Mouse (Mus musculus) olfactory bulb, adult 2 months (tissue): Measurements from ENCODE around the gene Cpm. TPM values are rescaled to one million over a fixed set of nuclear protein-coding genes. Genes with fewer than 3 reads are reported as not detected.

Experiments used
- H3K27ac ChIP-seq: fragments of 200-500 bp; 2 replicates; pipeline ENCODE4 v1.5.1; 2012; ENCODE audit warnings: low read depth, low read length; ENCODE audit not compliant: insufficient read depth
- H3K4me1 ChIP-seq: fragments of 200-500 bp; 2 replicates; pipeline ENCODE4 v1.6.1; 2012; ENCODE audit warnings: low read length; ENCODE audit not compliant: control insufficient read depth, insufficient read depth
- H3K4me3 ChIP-seq: fragments of 200-500 bp; 2 replicates; pipeline ENCODE4 v1.5.1; 2012; ENCODE audit warnings: mild to moderate bottlenecking, low read depth, low read length, moderate library complexity; ENCODE audit not compliant: insufficient read depth
- CTCF ChIP-seq: fragments of 200-500 bp; IDR thresholded peaks from 2 replicates; pipeline ENCODE4 v1.5.1; 2012; ENCODE audit warnings: low read depth, mild to moderate bottlenecking, low read length, moderate library complexity; ENCODE audit not compliant: insufficient read depth
- POLR2A ChIP-seq: fragments of 200-500 bp; IDR thresholded peaks from 2 replicates; pipeline ENCODE4 v1.6.1; 2012; ENCODE audit warnings: mild to moderate bottlenecking, low read depth, low read length, moderate library complexity; ENCODE audit not compliant: insufficient read depth
- WGBS: fragments of 180-500 bp; shearing (Covaris S2); methylation state at CpG from one replicate; pipeline ENCODE4 v1.1.7; 2018; 5-methylcytosine and 5-hydroxymethylcytosine counted together
- polyA plus RNA-seq: library from polyadenylated mRNA; stranded (reverse); fragments of >200 nt; gene quantifications from 2 replicates; pipeline ENCODE4 v1.2.4, GENCODE M21; 2012; ENCODE audit warnings: low replicate concordance; ENCODE audit not compliant: missing spikeins, insufficient read depth, insufficient read length

Gene Cpm
- polyA plus RNA-seq, 1 experiment = not detected

- 94% methylated on average over 6 of the region's 6 CpGs for WGBS
- no peak overlapping the region for H3K27ac ChIP-seq
- H3K4me3 ChIP-seq = no peak overlapping the region
- TF ChIP-seq CTCF = no peak
- TF ChIP-seq POLR2A = no peak
- H3K4me1 ChIP-seq = peaks cover 4% of the 10 kb centered on the region; the same call in 1 of the 2 replicates
Measured at GRCm38 (mm10) chr10:117643302-117643701, 14.0 kb downstream of the Cpm start.

DNA sequence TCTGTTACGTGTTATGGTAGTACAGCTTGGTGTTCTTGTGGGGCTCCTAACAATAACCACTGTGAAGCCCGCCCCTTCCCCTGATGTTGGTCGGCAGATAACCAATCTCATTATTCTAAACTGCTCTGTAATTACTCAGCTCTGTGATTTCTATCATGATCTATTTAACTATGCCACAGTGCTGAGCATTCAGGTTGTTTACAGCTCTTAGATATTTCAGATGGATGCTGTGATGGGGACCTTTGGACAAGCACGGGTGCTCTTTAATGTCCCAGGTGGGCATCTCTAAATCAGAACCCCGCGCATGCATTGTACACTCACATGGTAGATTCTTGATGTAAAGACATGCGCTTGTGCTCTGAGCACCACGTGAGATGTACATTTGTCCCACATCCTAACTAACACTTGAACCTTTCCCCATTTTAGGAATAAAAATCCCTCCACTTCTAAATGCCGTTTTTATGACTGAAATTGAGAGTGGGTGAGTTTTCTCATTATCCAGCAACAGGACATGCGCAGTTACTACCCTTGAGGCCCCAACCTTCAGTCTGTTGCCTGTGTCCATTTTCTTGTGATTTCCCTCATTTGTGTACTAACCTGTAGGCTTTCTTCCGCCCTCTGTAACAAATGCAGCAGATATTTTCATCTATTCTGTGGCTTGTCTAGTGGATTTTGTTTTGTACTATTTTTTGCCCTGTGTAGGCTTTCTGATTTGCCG, 14.6 kb downstream of the Cpm start:
- 85% methylated on average over 12 of the region's 12 CpGs for WGBS
- Histone ChIP-seq H3K4me1 (peaks cover 4% of the 10 kb centered on the region; the same call in 1 of the 2 replicates), H3K27ac (no peak overlapping the region), H3K4me3 (no peak overlapping the region)
- TF ChIP-seq POLR2A (no peak), CTCF (no peak)

DNA sequence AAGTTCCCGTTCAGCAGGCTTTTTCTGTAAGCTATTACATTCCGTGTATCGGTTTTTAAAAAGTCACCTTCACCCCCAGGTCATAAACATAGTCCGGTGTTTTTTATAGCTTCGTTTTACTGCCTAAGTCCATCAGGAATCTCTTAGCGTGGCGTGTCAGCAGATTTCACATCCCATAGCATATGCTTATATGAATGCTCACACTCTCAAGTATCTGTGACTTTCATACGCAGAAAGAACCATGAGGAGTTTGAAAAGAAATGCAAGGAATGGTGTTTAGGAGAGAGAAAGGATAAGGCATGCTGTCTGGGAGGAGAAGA, 15.1 kb downstream of the Cpm start:
- 89% methylated on average over 8 of the region's 8 CpGs for WGBS
- TF ChIP-seq POLR2A (no peak), CTCF (no peak)

DNA sequence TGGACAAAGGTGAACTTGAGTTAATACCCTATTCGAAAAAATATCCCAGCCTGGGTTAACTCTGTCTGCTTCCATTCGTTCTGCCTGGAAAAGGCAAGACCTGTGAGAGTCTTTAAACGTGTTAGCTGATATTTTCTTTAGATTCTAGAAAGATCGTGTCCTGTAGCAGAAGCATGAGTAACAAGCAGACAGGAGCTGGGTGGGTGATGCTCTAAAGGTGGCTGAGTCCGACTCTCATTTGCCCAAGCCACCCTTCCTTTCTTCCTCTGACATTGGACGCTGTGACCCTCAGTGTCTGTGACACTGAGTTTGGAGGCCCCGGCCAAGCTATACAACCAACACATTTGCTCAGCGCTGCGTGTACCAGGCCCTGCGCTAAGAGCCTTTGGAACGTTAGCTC, 15.5 kb downstream of the Cpm start:
- TF ChIP-seq POLR2A (no peak), CTCF (no peak)
- WGBS = 94% methylated on average over 11 of the region's 11 CpGs
- Histone ChIP-seq H3K27ac (no peak overlapping the region), H3K4me3 (no peak overlapping the region), H3K4me1 (peaks cover 4% of the 10 kb centered on the region; the same call in 1 of the 2 replicates)

More for the DNA sequence above, 15.1 kb downstream of the Cpm start:
- peaks cover 4% of the 10 kb centered on the region; the same call in 1 of the 2 replicates for H3K4me1 ChIP-seq
- H3K4me3 ChIP-seq = no peak overlapping the region
- no peak overlapping the region for H3K27ac ChIP-seq

- H3K27ac ChIP-seq = no peak overlapping the region
- H3K4me3 ChIP-seq = no peak overlapping the region
- H3K4me1 ChIP-seq = peaks cover 4% of the 10 kb centered on the region; the same call in 1 of the 2 replicates
- 79% methylated on average over 7 of the region's 7 CpGs for WGBS
- no peak for TF ChIP-seq POLR2A
- no peak for TF ChIP-seq CTCF
Measured at GRCm38 (mm10) chr10:117645487-117645964, 16.2 kb downstream of the Cpm start.

DNA sequence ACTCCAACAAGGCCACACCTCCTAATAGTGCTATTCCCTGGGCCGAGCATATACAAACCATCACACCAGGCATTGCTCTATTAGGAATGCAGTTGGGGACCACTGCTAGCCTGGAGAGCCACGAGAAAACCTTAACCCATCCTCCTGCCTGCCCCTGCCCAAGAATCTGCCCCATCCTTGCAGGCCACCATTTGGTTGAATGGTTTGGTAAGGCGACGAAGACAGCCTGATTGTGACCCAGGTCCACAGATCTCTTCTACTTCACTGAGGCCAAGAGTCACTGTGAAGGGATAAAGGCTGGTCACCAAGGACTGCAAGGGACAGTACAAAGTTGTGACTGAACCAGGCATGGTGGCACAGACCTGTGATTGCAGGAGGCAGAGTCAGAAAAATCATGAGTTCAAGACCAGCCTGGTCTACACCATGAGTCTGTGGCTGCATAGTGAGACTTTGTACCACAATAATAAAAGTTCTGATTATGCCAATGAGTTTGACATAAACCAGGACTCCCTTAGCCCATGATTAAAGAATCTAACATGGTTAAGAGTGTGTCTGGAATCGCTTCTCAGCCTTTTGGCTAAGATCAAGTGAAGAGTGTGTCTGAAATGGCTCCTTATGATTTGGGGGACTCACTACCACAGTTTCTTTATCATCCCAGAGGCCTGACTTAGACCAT, 17.3 kb downstream of the Cpm start:
- Histone ChIP-seq H3K4me3 (no peak overlapping the region), H3K4me1 (peaks cover 4% of the 10 kb centered on the region; the same call in 1 of the 2 replicates), H3K27ac (no peak overlapping the region)
- TF ChIP-seq POLR2A (no peak), CTCF (no peak)
- WGBS = 95% methylated on average over 5 of the region's 5 CpGs

DNA sequence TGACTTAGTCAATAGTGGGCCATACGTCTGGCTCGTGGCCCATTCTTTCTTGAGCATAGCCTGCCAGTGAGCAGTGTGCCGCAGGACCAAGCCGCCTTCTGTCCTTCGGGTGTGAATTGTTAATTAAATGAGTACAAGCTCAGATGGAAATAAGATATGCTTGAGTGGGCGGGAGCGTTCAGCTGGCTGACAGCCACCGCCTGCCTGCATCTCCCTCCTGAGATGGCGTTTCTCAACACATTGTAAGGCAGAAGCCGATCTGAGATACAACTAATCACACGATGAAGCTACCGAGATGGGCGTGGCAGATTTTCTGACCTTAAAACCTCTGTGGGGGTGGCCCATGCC, 17.8 kb downstream of the Cpm start:
- WGBS = 40% methylated on average over 13 of the region's 13 CpGs
- no peak overlapping the region for H3K4me3 ChIP-seq
- peaks cover 4% of the 10 kb centered on the region; the same call in 1 of the 2 replicates for H3K4me1 ChIP-seq
- H3K27ac ChIP-seq = no peak overlapping the region
- TF ChIP-seq CTCF (no peak), POLR2A (no peak)

DNA sequence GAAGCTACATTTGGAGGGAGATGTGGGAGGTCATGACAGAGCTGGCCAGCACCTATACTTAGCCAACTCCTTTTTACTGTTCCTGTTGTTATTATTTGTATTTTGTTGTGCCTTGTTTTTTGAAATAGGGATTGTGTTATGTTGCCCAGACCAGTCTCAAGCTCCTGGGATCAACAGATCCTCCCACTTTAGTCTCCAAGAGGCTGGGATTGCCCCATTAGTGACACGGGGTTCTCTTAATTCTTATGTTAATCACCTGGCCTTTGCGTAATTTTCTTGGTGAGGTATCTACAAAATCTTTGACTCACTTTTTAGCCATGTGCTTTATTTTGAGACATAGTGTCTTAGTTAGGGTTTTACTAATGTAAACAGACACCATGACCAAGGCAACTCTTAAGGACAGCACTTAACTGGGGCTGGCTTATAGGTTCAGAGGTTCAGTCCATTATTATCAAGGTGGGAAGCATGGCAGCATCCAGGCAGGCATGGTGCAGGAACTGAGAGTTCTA, 18.7 kb downstream of the Cpm start:
- peaks cover 4% of the 10 kb centered on the region; the same call in 1 of the 2 replicates for H3K4me1 ChIP-seq
- 76% methylated on average over 2 of the region's 2 CpGs for WGBS
- no peak overlapping the region for H3K4me3 ChIP-seq
- TF ChIP-seq CTCF = no peak
- no peak for TF ChIP-seq POLR2A
- no peak overlapping the region for H3K27ac ChIP-seq

DNA sequence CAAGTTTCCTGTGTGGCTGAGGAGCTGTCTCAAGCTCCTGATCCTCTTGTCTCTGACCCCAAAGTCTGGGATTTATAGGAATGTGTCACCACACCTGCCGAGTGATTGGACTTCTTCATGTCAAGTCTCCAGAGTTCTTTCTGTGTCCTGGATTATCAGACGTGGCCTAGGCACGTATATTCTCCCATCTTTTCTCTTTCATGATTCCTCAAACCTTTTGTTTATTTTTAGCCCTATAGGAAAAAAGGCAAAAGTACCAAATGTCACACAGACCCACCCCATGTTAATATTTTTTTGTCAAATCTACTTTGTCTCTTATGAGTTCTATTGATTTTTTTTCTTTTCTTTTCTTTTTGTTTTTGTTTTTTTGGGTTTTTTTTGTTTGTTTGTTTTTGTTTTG, 19.3 kb downstream of the Cpm start:
- peaks cover 4% of the 10 kb centered on the region; the same call in 1 of the 2 replicates for H3K4me1 ChIP-seq
- TF ChIP-seq POLR2A (no peak), CTCF (no peak)
- no peak overlapping the region for H3K4me3 ChIP-seq
- no peak overlapping the region for H3K27ac ChIP-seq
- 96% methylated on average over 3 of the region's 3 CpGs for WGBS
